Mouse (Mus musculus) midbrain, embryonic 15.5 days (tissue): ENCODE data around the gene Chil5. TPM values are rescaled to one million over a fixed set of nuclear protein-coding genes. Genes with fewer than 3 reads are reported as not detected.
"Not testable (repeated sequence)": the region's sequence is repeated elsewhere in the genome, so short reads cannot be mapped to it uniquely, and the experiment has no call there.

ENCODE experiments used
- ATAC-seq: fragments of 200-750 bp; cut with Nextera tagmentation; replicated peaks from 2 replicates; pipeline ENCODE4 v1.8.0; 2017; ENCODE audit warnings: moderate TSS enrichment
- H3K27ac ChIP-seq: fragments of 300-500 bp; sonication (generic); 2 replicates; pipeline ENCODE4 v1.5.1; 2015; ENCODE audit warnings: mild to moderate bottlenecking, inconsistent platforms
- H3K27me3 ChIP-seq: fragments of 300-500 bp; sonication (generic); replicated peaks from 2 replicates; pipeline ENCODE4 v1.6.1; 2015; ENCODE audit warnings: inconsistent platforms
- H3K36me3 ChIP-seq: fragments of 300-500 bp; sonication (generic); replicated peaks from 2 replicates; pipeline ENCODE4 v1.6.1; 2015; ENCODE audit warnings: inconsistent platforms
- H3K4me1 ChIP-seq: fragments of 300-500 bp; sonication (generic); 2 replicates; pipeline ENCODE4 v1.6.1; 2015; ENCODE audit warnings: inconsistent platforms
- H3K4me2 ChIP-seq: fragments of 300-500 bp; sonication (generic); 2 replicates; pipeline ENCODE4 v1.6.1; 2015; ENCODE audit warnings: inconsistent platforms, mild to moderate bottlenecking, moderate library complexity
- H3K4me3 ChIP-seq: fragments of 300-500 bp; sonication (generic); 2 replicates; pipeline ENCODE4 v1.5.1; 2015; ENCODE audit warnings: mild to moderate bottlenecking, inconsistent platforms
- H3K9ac ChIP-seq: fragments of 300-500 bp; sonication (generic); 2 replicates; pipeline ENCODE4 v1.6.1; 2015; ENCODE audit warnings: mild to moderate bottlenecking, inconsistent platforms
- H3K9me3 ChIP-seq: fragments of 300-500 bp; sonication (generic); 2 replicates; pipeline ENCODE4 v1.6.1; 2016; ENCODE audit warnings: inconsistent platforms
- WGBS: fragments of 180-500 bp; shearing (Covaris S2); methylation state at CpG from one replicate; pipeline ENCODE4 v1.1.7; 2015; ENCODE audit warnings: mixed read lengths; 5-methylcytosine and 5-hydroxymethylcytosine counted together
- polyA plus RNA-seq: library from polyadenylated mRNA; unstranded; fragments of >200 nt; fragmentation: Nextera tagmentation; extraction: Ambion mirVana; gene quantifications from 2 replicates; pipeline ENCODE4 v1.2.1, GENCODE M21; 2015

Chil5 gene
- 0.22 TPM in 1 of 2 replicates, not detected in the other for polyA plus RNA-seq

DNA sequence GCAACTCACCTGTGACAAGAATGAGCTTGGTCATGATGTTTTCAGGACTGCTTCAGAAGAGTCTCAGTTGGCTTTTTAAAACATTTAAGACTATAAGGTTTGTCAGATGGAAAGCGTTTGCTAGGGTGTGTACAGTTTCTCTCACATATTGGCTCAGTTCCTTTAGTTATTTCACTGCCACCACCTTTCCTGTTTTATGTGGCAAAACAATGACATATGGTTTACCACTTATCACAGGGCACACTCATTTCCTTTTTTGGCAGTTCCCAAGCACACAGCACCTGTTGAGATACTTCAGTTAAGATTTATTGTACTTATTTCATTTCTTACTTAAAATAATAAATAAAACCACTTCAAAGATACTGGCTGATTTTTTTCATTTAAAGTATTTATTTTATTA is at the start of gene Chil5:
Gene Chil5, minus strand, starts transcription at position 34 of the 400 bp plus-strand sequence.
- Histone ChIP-seq H3K9ac (no peak within 1 kb of the TSS), H3K4me3 (no peak within 1 kb of the TSS), H3K9me3 (no peaks in the 10 kb centered on the region), H3K36me3 (no peaks in the 10 kb centered on the region), H3K27ac (no peak within 1 kb of the TSS), H3K4me1 (no peaks in the 10 kb centered on the region), H3K4me2 (no peak within 1 kb of the TSS), H3K27me3 (no peaks in the 10 kb centered on the region)
- no peak for ATAC-seq
- 86% methylated on average over 1 of the region's 1 CpGs for WGBS

DNA sequence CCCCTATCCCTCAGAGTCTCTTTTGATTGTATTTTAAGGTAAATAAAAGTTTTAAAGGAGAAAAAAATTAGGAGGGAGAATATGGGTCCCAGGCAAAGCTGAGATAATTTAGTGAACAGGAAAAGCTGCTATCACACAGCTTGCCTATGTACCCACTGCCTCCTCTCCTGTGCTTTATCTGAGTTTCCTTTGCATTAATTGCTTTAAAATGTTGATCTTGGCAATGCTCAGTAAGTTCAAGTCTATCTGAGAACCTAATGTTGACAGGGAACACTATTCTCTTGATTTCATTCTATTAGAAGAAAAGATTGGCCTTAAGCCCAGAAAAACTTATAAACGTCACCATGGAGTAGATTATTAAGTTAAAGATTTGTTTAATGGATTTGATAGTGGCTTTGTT is 42.2 kb upstream of the Chil5 start:
- no peak overlapping the region for H3K9ac ChIP-seq
- no peaks in the 10 kb centered on the region for H3K9me3 ChIP-seq
- H3K4me3 ChIP-seq: no peak overlapping the region
- H3K4me1 ChIP-seq: no peaks in the 10 kb centered on the region
- H3K27ac ChIP-seq: no peak overlapping the region
- WGBS: 71% methylated on average over 1 of the region's 1 CpGs
- no peaks in the 10 kb centered on the region for H3K36me3 ChIP-seq
- no peak for ATAC-seq
- no peak overlapping the region for H3K4me2 ChIP-seq
- no peaks in the 10 kb centered on the region for H3K27me3 ChIP-seq

DNA sequence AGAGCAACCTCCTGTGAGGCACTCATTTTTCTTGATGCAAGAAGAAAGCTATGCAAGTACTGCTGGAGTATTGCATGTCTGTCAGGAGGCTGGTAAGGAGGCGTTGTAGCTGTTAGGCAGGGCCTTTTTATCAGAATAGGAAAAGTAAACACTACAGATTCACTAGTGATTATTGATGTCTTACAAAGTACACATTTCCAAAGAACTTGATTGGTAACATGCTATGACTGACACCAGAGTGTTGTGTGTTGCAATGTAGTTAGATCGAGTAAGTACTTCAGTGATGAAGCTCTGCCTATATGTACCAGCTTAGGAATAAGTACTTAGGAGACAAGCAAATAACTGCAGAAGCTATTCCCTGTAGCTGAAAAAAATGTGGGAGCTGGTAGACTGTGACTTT is 38.4 kb upstream of the Chil5 start:
- WGBS: 90% methylated on average over 2 of the region's 2 CpGs
- no peaks in the 10 kb centered on the region for H3K36me3 ChIP-seq
- no peak for ATAC-seq
- H3K27ac ChIP-seq: no peak overlapping the region
- no peaks in the 10 kb centered on the region for H3K4me1 ChIP-seq
- H3K4me3 ChIP-seq: no peak overlapping the region
- no peaks in the 10 kb centered on the region for H3K27me3 ChIP-seq
- H3K4me2 ChIP-seq: no peak overlapping the region
- H3K9me3 ChIP-seq: no peaks in the 10 kb centered on the region
- H3K9ac ChIP-seq: no peak overlapping the region

DNA sequence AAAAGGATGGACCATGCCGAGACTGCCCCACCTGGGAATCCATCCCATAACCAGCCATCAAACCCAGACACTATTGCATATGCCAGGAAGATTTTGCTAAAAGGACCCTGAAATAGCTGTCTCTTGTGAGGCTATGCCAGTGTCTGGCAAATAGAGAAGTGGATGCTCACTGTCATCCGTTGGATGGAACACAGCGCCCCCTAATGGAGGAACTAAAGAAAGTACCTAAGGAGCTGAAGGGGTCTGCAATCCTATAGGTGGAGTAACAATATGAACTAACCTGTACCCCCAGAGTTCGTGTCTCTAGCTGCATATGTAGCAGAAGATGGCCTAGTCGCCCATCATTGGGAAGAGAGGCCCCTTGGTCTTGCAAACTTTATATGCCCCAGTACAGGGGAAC is 35.1 kb upstream of the Chil5 start:
- not testable (repeated sequence) for H3K27ac ChIP-seq, H3K4me1 ChIP-seq, H3K36me3 ChIP-seq, H3K4me2 ChIP-seq, ATAC-seq, H3K4me3 ChIP-seq, H3K27me3 ChIP-seq, H3K9ac ChIP-seq, H3K9me3 ChIP-seq
- WGBS: 41% methylated on average over 5 of the region's 5 CpGs

DNA sequence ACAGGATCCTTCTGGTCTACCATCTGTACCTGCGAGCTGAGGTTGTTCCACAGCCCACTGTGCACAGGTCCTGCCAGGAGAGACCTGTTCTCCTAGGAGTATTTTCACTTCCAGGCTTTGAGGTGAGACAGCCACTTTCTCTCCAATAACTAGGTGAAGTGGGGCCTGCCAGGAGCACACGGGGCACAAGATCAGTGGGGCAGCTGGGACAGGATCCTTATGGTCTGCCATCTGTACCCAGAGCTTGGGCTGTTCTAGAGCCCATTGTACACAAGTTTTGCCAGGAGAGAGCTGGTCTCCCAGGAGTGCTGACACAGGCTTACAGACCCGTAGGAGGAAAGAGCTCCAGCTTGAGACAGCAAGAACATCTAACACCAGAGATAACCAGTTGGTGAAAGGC is 25.4 kb upstream of the Chil5 start:
- no peak overlapping the region for H3K27ac ChIP-seq
- H3K4me2 ChIP-seq: no peak overlapping the region
- H3K4me3 ChIP-seq: no peak overlapping the region
- H3K9me3 ChIP-seq: no peaks in the 10 kb centered on the region
- H3K4me1 ChIP-seq: no peaks in the 10 kb centered on the region
- ATAC-seq: no peak
- no peak overlapping the region for H3K9ac ChIP-seq
- no peaks in the 10 kb centered on the region for H3K36me3 ChIP-seq
- no peaks in the 10 kb centered on the region for H3K27me3 ChIP-seq
- WGBS: 82% methylated on average over 3 of the region's 3 CpGs

DNA sequence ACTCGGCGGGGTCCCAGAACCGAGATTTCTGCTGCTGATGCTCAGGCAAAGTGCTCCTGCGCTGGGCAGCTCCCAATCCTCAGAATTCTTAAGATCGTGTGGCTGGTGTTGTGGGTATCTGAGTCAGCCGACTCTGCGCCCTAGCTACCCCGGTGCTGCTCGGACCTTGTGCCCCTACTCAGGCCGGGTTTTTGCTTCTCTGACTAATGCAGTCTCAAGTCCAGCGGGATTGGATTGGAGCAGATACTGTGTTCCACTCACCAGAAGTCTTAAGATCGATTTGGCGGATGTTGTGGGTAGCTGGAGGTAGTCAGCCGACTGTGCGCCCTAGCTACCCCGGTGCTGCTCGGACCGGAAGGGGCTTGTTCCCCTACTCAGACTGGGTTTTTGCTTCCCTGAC is 19.3 kb upstream of the Chil5 start:
- no peaks in the 10 kb centered on the region for H3K9me3 ChIP-seq
- ATAC-seq: no peak
- H3K9ac ChIP-seq: no peak overlapping the region
- WGBS: 75% methylated on average over 18 of the region's 18 CpGs
- no peak overlapping the region for H3K4me3 ChIP-seq
- H3K36me3 ChIP-seq: no peaks in the 10 kb centered on the region
- no peaks in the 10 kb centered on the region for H3K4me1 ChIP-seq
- H3K27me3 ChIP-seq: no peaks in the 10 kb centered on the region
- no peak overlapping the region for H3K27ac ChIP-seq
- H3K4me2 ChIP-seq: no peak overlapping the region

DNA sequence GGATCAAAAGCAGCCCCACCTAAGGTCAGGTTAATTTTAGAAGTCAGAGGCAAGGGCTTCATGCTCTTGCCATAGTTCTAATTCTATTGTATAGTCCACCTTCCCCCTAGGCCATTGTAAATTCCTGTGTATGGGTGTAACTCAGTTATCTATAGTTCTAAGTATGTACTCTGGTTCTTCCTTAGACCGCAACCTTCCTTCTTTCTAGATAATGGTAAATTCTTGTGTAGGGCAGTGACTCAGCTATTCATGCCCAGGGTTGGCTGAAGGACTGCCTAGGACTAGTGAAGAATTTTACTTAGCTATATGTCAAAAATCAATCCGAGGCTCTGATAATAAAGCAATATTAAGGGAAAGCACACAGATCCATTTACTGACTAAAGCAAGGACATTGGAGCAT is 7.7 kb upstream of the Chil5 start:
- H3K27me3 ChIP-seq: no peaks in the 10 kb centered on the region
- no peaks in the 10 kb centered on the region for H3K4me1 ChIP-seq
- no peaks in the 10 kb centered on the region for H3K9me3 ChIP-seq
- 96% methylated on average over 2 of the region's 2 CpGs for WGBS
- no peak overlapping the region for H3K9ac ChIP-seq
- no peak overlapping the region for H3K27ac ChIP-seq
- H3K4me3 ChIP-seq: no peak overlapping the region
- no peak for ATAC-seq
- H3K4me2 ChIP-seq: no peak overlapping the region
- no peaks in the 10 kb centered on the region for H3K36me3 ChIP-seq

DNA sequence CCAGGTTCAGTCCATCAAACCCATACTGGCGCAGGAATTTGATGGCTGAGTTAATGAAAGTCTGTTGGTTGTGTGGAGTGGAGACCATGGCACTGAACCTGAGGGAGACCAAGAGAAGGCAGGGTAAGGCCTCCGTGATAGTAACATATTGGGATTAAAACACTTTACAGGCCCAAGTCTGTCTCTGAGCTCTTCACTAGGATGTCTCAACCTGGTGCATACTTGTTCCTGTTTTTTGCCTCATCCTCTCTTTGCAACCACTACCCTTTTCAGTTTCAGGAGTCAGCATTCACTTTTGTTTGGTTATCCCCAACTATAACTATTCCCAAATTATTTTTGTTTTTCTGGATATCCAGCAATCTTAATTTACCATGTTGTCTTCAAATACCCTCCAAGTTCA is 8.5 kb downstream of the Chil5 start:
- 77% methylated on average over 2 of the region's 2 CpGs for WGBS

DNA sequence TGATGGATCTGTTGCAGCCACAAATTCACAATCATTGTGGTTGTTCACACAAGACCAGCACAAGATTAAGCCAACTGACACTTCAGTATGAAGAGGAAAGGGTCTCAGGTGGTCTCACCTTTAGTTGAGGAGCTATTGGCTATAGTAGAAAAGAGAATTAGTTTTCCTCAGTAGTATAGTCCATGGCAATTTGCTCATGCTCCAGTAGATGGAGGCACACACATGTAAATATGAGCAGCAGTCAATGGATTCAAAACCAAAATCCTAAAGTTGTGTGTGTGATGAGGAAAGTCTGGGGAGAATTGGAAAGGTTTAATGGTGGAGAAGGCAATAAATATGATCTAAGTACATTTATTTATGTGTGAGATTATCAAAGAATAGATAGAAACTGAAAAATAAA is 10.8 kb downstream of the Chil5 start:
- Histone ChIP-seq H3K36me3 (no peaks in the 10 kb centered on the region), H3K4me1 (no peaks in the 10 kb centered on the region), H3K4me3 (no peak overlapping the region), H3K9me3 (no peaks in the 10 kb centered on the region), H3K27ac (no peak overlapping the region), H3K9ac (no peak overlapping the region), H3K27me3 (no peaks in the 10 kb centered on the region), H3K4me2 (no peak overlapping the region)
- ATAC-seq: no peak

More for the DNA sequence above, 8.5 kb downstream of the Chil5 start:
- Histone ChIP-seq H3K9ac (no peak overlapping the region), H3K4me2 (no peak overlapping the region), H3K4me3 (no peak overlapping the region), H3K36me3 (no peaks in the 10 kb centered on the region), H3K9me3 (no peaks in the 10 kb centered on the region), H3K27me3 (no peaks in the 10 kb centered on the region), H3K4me1 (no peaks in the 10 kb centered on the region), H3K27ac (no peak overlapping the region)
- no peak for ATAC-seq

DNA sequence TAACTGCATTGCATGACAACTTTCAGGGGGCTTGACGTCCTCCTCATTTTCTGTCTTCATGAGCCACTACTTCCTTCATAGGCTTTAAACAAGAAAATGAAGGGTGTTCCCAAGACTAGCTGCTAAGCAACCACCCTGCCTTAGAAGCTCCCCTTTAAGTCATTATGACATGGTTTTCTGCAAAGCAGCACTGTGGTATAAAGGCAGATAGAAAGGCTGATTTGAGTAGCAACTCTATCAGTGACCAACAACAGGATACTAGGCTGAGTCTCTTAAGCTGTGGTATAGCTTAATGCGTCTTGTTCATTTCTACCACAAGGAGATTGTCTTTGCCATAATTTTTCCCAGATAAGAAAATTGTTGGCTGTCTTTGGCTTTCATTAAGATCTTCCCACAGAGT is 18.1 kb downstream of the Chil5 start, which contains the start of gene Pifo:
Gene Pifo, minus strand, starts transcription at position 101 of the 400 bp plus-strand sequence.
- Histone ChIP-seq H3K4me3 (no peak within 1 kb of the TSS), H3K4me1 (no peaks in the 10 kb centered on the region), H3K36me3 (no peaks in the 10 kb centered on the region), H3K27ac (no peak within 1 kb of the TSS), H3K9me3 (no peaks in the 10 kb centered on the region), H3K9ac (no peak within 1 kb of the TSS), H3K27me3 (no peaks in the 10 kb centered on the region), H3K4me2 (no peak within 1 kb of the TSS)
- ATAC-seq: no peak
- WGBS: 84% methylated on average over 2 of the region's 2 CpGs

DNA sequence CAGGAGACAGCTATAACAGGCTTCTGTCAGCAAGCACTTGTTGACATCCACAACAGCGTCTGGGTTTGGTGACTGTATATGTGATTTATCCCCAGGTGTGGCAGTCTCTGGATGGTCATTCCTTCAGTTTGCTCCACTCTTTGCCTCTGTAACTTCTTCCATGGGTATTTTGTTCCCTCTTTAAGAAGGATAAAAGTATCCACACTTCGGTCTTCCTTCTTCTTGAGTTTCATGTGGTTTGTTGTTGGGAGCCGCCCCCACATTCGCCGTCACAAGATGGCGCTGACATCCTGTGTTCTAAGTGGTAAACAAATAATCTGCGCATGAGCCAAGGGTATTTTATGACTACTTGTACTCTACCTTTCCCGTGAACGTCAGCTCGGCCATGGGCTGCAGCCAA is 29.3 kb downstream of the Chil5 start:
- not testable (repeated sequence) for H3K4me2 ChIP-seq, H3K27ac ChIP-seq, H3K9me3 ChIP-seq, H3K4me3 ChIP-seq, H3K36me3 ChIP-seq, H3K27me3 ChIP-seq, ATAC-seq, H3K9ac ChIP-seq
- WGBS: 71% methylated on average over 10 of the region's 10 CpGs
- peaks cover 10% of the 10 kb centered on the region for H3K4me1 ChIP-seq

DNA sequence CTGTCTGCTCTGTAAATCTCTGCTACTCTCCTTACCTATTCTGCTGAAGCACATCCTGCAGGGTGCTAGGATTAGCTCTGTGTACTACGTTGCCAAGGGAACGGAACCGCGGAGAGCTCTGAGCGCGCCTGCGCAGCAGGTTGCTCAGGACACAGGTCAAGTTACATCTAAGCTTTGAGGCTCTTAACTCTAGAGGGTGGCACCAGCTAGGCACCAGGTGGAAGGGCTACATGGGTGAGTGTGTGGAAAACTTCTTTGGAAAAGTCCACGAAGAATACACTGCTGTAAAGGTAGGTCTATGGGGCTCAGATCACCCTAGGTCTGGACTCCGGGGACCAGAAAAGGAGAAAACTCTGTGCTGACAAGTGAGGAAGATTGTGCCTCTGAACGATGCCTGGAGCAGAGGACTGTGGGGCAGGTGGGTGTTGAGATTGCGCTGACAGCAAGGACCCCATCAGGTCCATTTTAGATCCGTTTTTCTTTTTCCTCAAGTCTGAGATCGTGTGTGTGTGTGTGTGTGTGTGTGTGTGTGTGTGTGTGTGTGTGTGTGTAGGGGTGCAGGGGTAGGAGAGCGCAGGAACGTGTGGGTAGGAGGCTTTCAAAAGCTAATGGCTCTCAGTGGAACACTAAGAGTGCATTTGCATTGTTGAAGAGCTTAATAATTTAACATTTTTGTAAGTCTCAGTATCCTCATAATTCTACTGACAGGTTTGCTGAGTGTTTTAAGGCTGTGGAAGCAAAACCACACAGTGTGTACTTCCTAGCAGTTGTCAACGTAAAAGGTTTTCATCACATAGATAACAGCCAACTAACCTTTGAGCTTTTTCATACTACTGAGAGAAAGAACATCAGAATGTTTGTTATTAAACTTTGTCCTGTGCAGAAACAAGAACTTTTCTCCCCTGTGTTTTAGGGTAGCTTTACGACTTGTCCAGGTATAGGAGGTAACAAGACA is 30.9 kb downstream of the Chil5 start:
- WGBS: 19% methylated on average over 16 of the region's 17 CpGs
- Histone ChIP-seq H3K4me2 (peak overlapping the region; percentile 54), H3K4me3 (peak overlapping the region; percentile 34), H3K9ac (0 out of 2 replicates have a peak overlapping the region, but pooled peaks have one; percentile 13), H3K9me3 (no peaks in the 10 kb centered on the region), H3K36me3 (no peaks in the 10 kb centered on the region), H3K27ac (no peak overlapping the region), H3K27me3 (no peaks in the 10 kb centered on the region), H3K4me1 (peaks cover 10% of the 10 kb centered on the region)
- ATAC-seq: peak; percentile 98
